Mouse (Mus musculus) hindbrain, embryonic 10.5 days (tissue): ENCODE data around the gene Tmem53. TPM values are rescaled to one million over a fixed set of nuclear protein-coding genes. Genes with fewer than 3 reads are reported as not detected.
"Not testable (repeated sequence)": the region's sequence is repeated elsewhere in the genome, so short reads cannot be mapped to it uniquely, and the experiment has no call there.

Experiments used
- DNase-seq: peaks from one replicate; pipeline ENCODE4 v3.0.0-alpha.2; 2017; ENCODE audit warnings: low spot score
- H3K27ac ChIP-seq: fragments of 300-500 bp; sonication (generic); 2 replicates; pipeline ENCODE4 v1.5.1; 2016; ENCODE audit warnings: mild to moderate bottlenecking, moderate library complexity
- H3K27me3 ChIP-seq: fragments of 300-500 bp; sonication (generic); 2 replicates; pipeline ENCODE4 v1.6.1; 2016; ENCODE audit warnings: mild to moderate bottlenecking; ENCODE audit not compliant: poor library complexity, insufficient read depth, severe bottlenecking
- H3K36me3 ChIP-seq: fragments of 300-500 bp; sonication (generic); 2 replicates; pipeline ENCODE4 v1.6.1; 2016; ENCODE audit warnings: mild to moderate bottlenecking, moderate library complexity
- H3K4me1 ChIP-seq: fragments of 300-500 bp; sonication (generic); replicated peaks from 2 replicates; pipeline ENCODE4 v1.6.1; 2016; ENCODE audit warnings: mild to moderate bottlenecking
- H3K4me3 ChIP-seq: fragments of 300-500 bp; sonication (generic); 2 replicates; pipeline ENCODE4 v1.5.1; 2016; ENCODE audit warnings: mild to moderate bottlenecking, moderate library complexity
- H3K9me3 ChIP-seq: fragments of 300-500 bp; sonication (generic); 2 replicates; pipeline ENCODE4 v1.6.1; 2016; ENCODE audit warnings: mild to moderate bottlenecking, moderate library complexity
- WGBS: fragments of 180-500 bp; shearing (Covaris S2); methylation state at CpG from one replicate; pipeline ENCODE4 v1.1.7; 2016; 5-methylcytosine and 5-hydroxymethylcytosine counted together
- polyA plus RNA-seq: library from polyadenylated mRNA; unstranded; fragments of >200 nt; fragmentation: Nextera tagmentation; extraction: Ambion mirVana; gene quantifications from 2 replicates; pipeline ENCODE4 v1.2.1, GENCODE M21; 2016

Gene Tmem53
- polyA plus RNA-seq, 1 experiment from 2014 or later: 13.1 TPM

GRCm38 (mm10) chr4:117254017-117254627 is 2.4 kb downstream of the Tmem53 start:
- peaks cover 12% of the 10 kb centered on the region; the same call in 1 of the 2 replicates for H3K27me3 ChIP-seq
- no peak overlapping the region for H3K4me3 ChIP-seq
- no peaks in the 10 kb centered on the region for H3K9me3 ChIP-seq
- 69% methylated on average over 5 of the region's 5 CpGs for WGBS
- DNase-seq: no peak
- H3K4me1 ChIP-seq: peaks cover 42% of the 10 kb centered on the region
- H3K36me3 ChIP-seq: no peaks in the 10 kb centered on the region
- H3K27ac ChIP-seq: no peak overlapping the region

- no peaks in the 10 kb centered on the region for H3K9me3 ChIP-seq
- H3K4me3 ChIP-seq: no peak overlapping the region
- H3K27me3 ChIP-seq: peaks cover 12% of the 10 kb centered on the region; the same call in 1 of the 2 replicates
- no peak for DNase-seq
- WGBS: 50% methylated on average over 6 of the region's 6 CpGs
- H3K27ac ChIP-seq: no peak overlapping the region
- peaks cover 42% of the 10 kb centered on the region for H3K4me1 ChIP-seq
- no peaks in the 10 kb centered on the region for H3K36me3 ChIP-seq
These were observed 2.9 kb downstream of the Tmem53 start for GRCm38 (mm10) chr4:117254672-117255071.

- H3K27ac ChIP-seq, H3K4me3 ChIP-seq, H3K9me3 ChIP-seq, H3K36me3 ChIP-seq, H3K4me1 ChIP-seq, DNase-seq, H3K27me3 ChIP-seq: not testable (repeated sequence)
- WGBS: 74% methylated on average over 6 of the region's 6 CpGs
These were observed 8.2 kb downstream of the Tmem53 start for GRCm38 (mm10) chr4:117259909-117260308.

GRCm38 (mm10) chr4:117261222-117261621 is 9.5 kb downstream of the Tmem53 start:
- no peak overlapping the region for H3K27ac ChIP-seq
- no peaks in the 10 kb centered on the region for H3K9me3 ChIP-seq
- no peak overlapping the region for H3K4me3 ChIP-seq
- no peak for DNase-seq
- no peaks in the 10 kb centered on the region for H3K36me3 ChIP-seq
- H3K4me1 ChIP-seq: peaks cover 11% of the 10 kb centered on the region; the same call in 1 of the 2 replicates
- peaks cover 4% of the 10 kb centered on the region; the same call in 1 of the 2 replicates for H3K27me3 ChIP-seq
- WGBS: 85% methylated on average over 2 of the region's 2 CpGs

- DNase-seq: no peak
- WGBS: 81% methylated on average over 13 of the region's 13 CpGs
- Histone ChIP-seq H3K27ac (no peak overlapping the region), H3K4me1 (peaks cover 15% of the 10 kb centered on the region; the same call in 1 of the 2 replicates), H3K4me3 (no peak overlapping the region), H3K27me3 (peaks cover 8% of the 10 kb centered on the region; the same call in 1 of the 2 replicates), H3K36me3 (no peaks in the 10 kb centered on the region), H3K9me3 (no peaks in the 10 kb centered on the region)
These were observed 10.6 kb downstream of the Tmem53 start for GRCm38 (mm10) chr4:117262101-117262913.

- Histone ChIP-seq H3K4me3 (no peak overlapping the region), H3K4me1 (peaks cover 15% of the 10 kb centered on the region; the same call in 1 of the 2 replicates), H3K27me3 (peaks cover 9% of the 10 kb centered on the region), H3K9me3 (no peaks in the 10 kb centered on the region), H3K36me3 (no peaks in the 10 kb centered on the region), H3K27ac (no peak overlapping the region)
- WGBS: 71% methylated on average over 8 of the region's 8 CpGs
- no peak for DNase-seq
These were observed 11.2 kb downstream of the Tmem53 start for GRCm38 (mm10) chr4:117262987-117263386.

- Histone ChIP-seq H3K4me1 (peaks cover 33% of the 10 kb centered on the region), H3K27ac (no peak overlapping the region; the same call in 1 of the 2 replicates), H3K9me3 (no peaks in the 10 kb centered on the region), H3K36me3 (peaks cover 14% of the 10 kb centered on the region), H3K27me3 (peaks cover 30% of the 10 kb centered on the region), H3K4me3 (no peak overlapping the region)
- 6% methylated on average over 2 of the region's 2 CpGs for WGBS
- DNase-seq: peak; percentile 81
These were observed 15.5 kb downstream of the Tmem53 start for GRCm38 (mm10) chr4:117267284-117267683.

- no peaks in the 10 kb centered on the region for H3K9me3 ChIP-seq
- H3K4me1 ChIP-seq: peaks cover 34% of the 10 kb centered on the region
- DNase-seq: no peak
- H3K4me3 ChIP-seq: no peak overlapping the region
- H3K27ac ChIP-seq: no peak overlapping the region
- peaks cover 30% of the 10 kb centered on the region for H3K27me3 ChIP-seq
- 87% methylated on average over 25 of the region's 25 CpGs for WGBS
- H3K36me3 ChIP-seq: peaks cover 21% of the 10 kb centered on the region
These were observed 16.2 kb downstream of the Tmem53 start for GRCm38 (mm10) chr4:117267831-117268437.

GRCm38 (mm10) chr4:117270278-117270677 is 18.5 kb downstream of the Tmem53 start:
- Histone ChIP-seq H3K27ac (no peak overlapping the region), H3K4me1 (peaks cover 38% of the 10 kb centered on the region), H3K4me3 (no peak overlapping the region), H3K36me3 (peaks cover 44% of the 10 kb centered on the region), H3K27me3 (peaks cover 33% of the 10 kb centered on the region), H3K9me3 (peaks cover 14% of the 10 kb centered on the region)
- 24% methylated on average over 6 of the region's 6 CpGs for WGBS
- DNase-seq: peak; percentile 81

GRCm38 (mm10) chr4:117272459-117272858 is 20.7 kb downstream of the Tmem53 start:
- H3K9me3 ChIP-seq: peaks cover 14% of the 10 kb centered on the region
- peaks cover 66% of the 10 kb centered on the region for H3K36me3 ChIP-seq
- H3K27ac ChIP-seq: peak overlapping the region; percentile 66
- H3K4me1 ChIP-seq: peaks cover 42% of the 10 kb centered on the region
- H3K4me3 ChIP-seq: no peak overlapping the region
- peak; percentile 35 for DNase-seq
- H3K27me3 ChIP-seq: peaks cover 25% of the 10 kb centered on the region
- WGBS: 16% methylated on average over 12 of the region's 12 CpGs

GRCm38 (mm10) chr4:117274720-117275119 is 23.0 kb downstream of the Tmem53 start:
- no peak overlapping the region for H3K27ac ChIP-seq
- peaks cover 16% of the 10 kb centered on the region; the same call in 1 of the 2 replicates for H3K27me3 ChIP-seq
- H3K4me3 ChIP-seq: no peak overlapping the region
- peaks cover 88% of the 10 kb centered on the region for H3K36me3 ChIP-seq
- peaks cover 14% of the 10 kb centered on the region for H3K9me3 ChIP-seq
- no peak for DNase-seq
- H3K4me1 ChIP-seq: peaks cover 65% of the 10 kb centered on the region
- whole genome bisulfite sequencing: 97% methylated on average over 4 of the region's 4 CpGs

GRCm38 (mm10) chr4:117276281-117276711 is 24.5 kb downstream of the Tmem53 start:
- H3K27ac ChIP-seq: 0 out of 2 replicates have a peak overlapping the region, but pooled peaks have one; percentile 41
- H3K9me3 ChIP-seq: peaks cover 14% of the 10 kb centered on the region
- WGBS: 91% methylated on average over 17 of the region's 17 CpGs
- H3K27me3 ChIP-seq: peaks cover 12% of the 10 kb centered on the region; the same call in 1 of the 2 replicates
- peaks cover 100% of the 10 kb centered on the region for H3K36me3 ChIP-seq
- H3K4me1 ChIP-seq: peaks cover 71% of the 10 kb centered on the region
- H3K4me3 ChIP-seq: no peak overlapping the region
- peak; percentile 27 for DNase-seq
